ENCODE assay signal across 17 mouse cellular contexts in genomic region chr1:71418467-71418866, GRCm38 (mm10). TPM values are rescaled to one million over a fixed set of nuclear protein-coding genes. Genes with fewer than 3 reads are reported as not detected.
DNase-seq lines count a peak whose midpoint lies in the region; ATAC-seq and TF ChIP-seq lines count a peak whose summit lies in the region.
"Had no signal": no experiment of that assay in that cellular context is flagged by ENCODE, and none has a peak within 500 bp of the region (broad histone marks: within the 10 kb centered on the region; RNA-seq: fewer than 3 reads in every experiment).

No protein-coding gene starts in this region.

- H3K9me3 ChIP-seq in forebrain, postnatal 0 days (ENCODE audit: low read length): no peaks in the 10 kb centered on the region
- no peaks in the 10 kb centered on the region for H3K9me3 ChIP-seq in midbrain, embryonic 15.5 days
- H3K9me3 ChIP-seq: midbrain, embryonic 10.5 days had no signal

- H3K27me3 ChIP-seq in forebrain, postnatal 0 days (ENCODE audit: insufficient read depth, low read length): no peaks in the 10 kb centered on the region
- no peaks in the 10 kb centered on the region for H3K27me3 ChIP-seq in midbrain, embryonic 15.5 days (replicated peaks)

- DNase-seq in frontal cortex, postnatal 36 days (ENCODE audit: low spot score in 2 of 2): peak; percentile 12 to 26
- no peak for DNase-seq in frontal cortex, postnatal 10 days (ENCODE audit: low spot score in 2 of 2)
- DNase-seq in forebrain, postnatal 0 days: peak; percentile 66
- DNase-seq in layer of hippocampus, postnatal 10 days (ENCODE audit: low spot score in 2 of 2): peak; percentile 15 to 37
- DNase-seq in right cerebral cortex, postnatal 4 days: peak; percentile 6
- no peak for DNase-seq in spleen, adult 18-20 months
- DNase-seq: adrenal gland, adult 2 months; cerebellum, adult 9-11 months; gastrocnemius, adult 2 months; heart, postnatal 36 days; liver, postnatal 0 days; lung, postnatal 36 days had no signal

- no peak overlapping the region for H3K4me2 ChIP-seq in forebrain, postnatal 0 days (ENCODE audit: low read depth)
- no peak overlapping the region for H3K4me2 ChIP-seq in midbrain, embryonic 15.5 days
- H3K4me2 ChIP-seq: heart, embryonic 11.5 days had no signal

- H3K36me3 ChIP-seq in forebrain, postnatal 0 days (ENCODE audit: insufficient read depth): no peaks in the 10 kb centered on the region
- no peaks in the 10 kb centered on the region for H3K36me3 ChIP-seq in midbrain, embryonic 15.5 days (replicated peaks)
- H3K36me3 ChIP-seq: midbrain, embryonic 10.5 days had no signal

- H3K9ac ChIP-seq in forebrain, postnatal 0 days: no peak overlapping the region
- no peak overlapping the region for H3K9ac ChIP-seq in midbrain, embryonic 15.5 days
- H3K9ac ChIP-seq: liver, postnatal 0 days had no signal

- no peak for TF ChIP-seq CTCF in forebrain, postnatal 0 days (IDR thresholded peaks at IDR 0.05; ENCODE audit: low read depth)

- no peak overlapping the region for H3K27ac ChIP-seq in forebrain, postnatal 0 days (ENCODE audit: low read depth, low read length)
- no peak overlapping the region for H3K27ac ChIP-seq in midbrain, embryonic 15.5 days
- H3K27ac ChIP-seq: gastrocnemius, adult 2 months; midbrain, embryonic 10.5 days had no signal

- no peak overlapping the region for H3K4me3 ChIP-seq in forebrain, postnatal 0 days (ENCODE audit: low read depth, low read length)
- H3K4me3 ChIP-seq in midbrain, embryonic 15.5 days: no peak overlapping the region
- H3K4me3 ChIP-seq: gastrocnemius, adult 2 months; midbrain, embryonic 10.5 days; myocyte had no signal

- H3K4me1 ChIP-seq in forebrain, postnatal 0 days (ENCODE audit: insufficient read depth): no peaks in the 10 kb centered on the region
- no peaks in the 10 kb centered on the region for H3K4me1 ChIP-seq in midbrain, embryonic 15.5 days
- H3K4me1 ChIP-seq: midbrain, embryonic 10.5 days had no signal

- peak; percentile 87 for ATAC-seq in forebrain, postnatal 0 days
- ATAC-seq in midbrain, embryonic 15.5 days (replicated peaks): no peak
- ATAC-seq: liver, postnatal 0 days had no signal

- 69% methylated on average over 5 of the region's 5 CpGs for WGBS in forebrain, postnatal 0 days
- whole genome bisulfite sequencing in midbrain, embryonic 15.5 days: 88% methylated on average over 5 of the region's 5 CpGs

RNA-seq across cellular contexts. Expression of gene Abca12, which starts 3.8 kb away (rescaled TPM):
- total RNA-seq in forebrain, postnatal 0 days (2014; rRNA removed): under 0.01 and 0.14 TPM in 2 replicates
- 0.02 and 0.04 TPM in 2 replicates for polyA plus RNA-seq in forebrain, postnatal 0 days (2015; fragmentation: Nextera tagmentation; extraction: Ambion mirVana)
- total RNA-seq in layer of hippocampus, postnatal 10 days (2021): under 1 TPM; 0.11 to 0.32 TPM
- polyA plus RNA-seq in midbrain, embryonic 15.5 days (2015; fragmentation: Nextera tagmentation; extraction: Ambion mirVana): 0.08 and 0.14 TPM in 2 replicates
- total RNA-seq: adrenal gland, adult 2 months; gastrocnemius, adult 2 months had no signal
- polyA plus RNA-seq: adrenal gland, adult 2 months; liver, postnatal 0 days; midbrain, embryonic 10.5 days; urinary bladder, adult 2 months had no signal

Comparison
In these comparisons a context has a peak if more than half of its experiments do, and no peak if none do; other contexts are left out.
1. DNase-seq: peak in frontal cortex, postnatal 36 days (2 of 2), forebrain, postnatal 0 days (single experiment), layer of hippocampus, postnatal 10 days (2 of 2) and right cerebral cortex, postnatal 4 days (single experiment); none in frontal cortex, postnatal 10 days (0 of 2) and spleen, adult 18-20 months (0 of 2).